Mouse (Mus musculus): ENCODE measurements around the gene Abtb2.
"Not testable (repeated sequence)": the region's sequence is repeated elsewhere in the genome, so short reads cannot be mapped to it uniquely, and the experiment has no call there.

Gene Abtb2

GRCm38 (mm10) chr2:103565732-103566422, at the start of gene Abtb2:
Gene Abtb2, plus strand, starts transcription at chr2:103566310.
- DNase-seq (ENCODE audit: low read depth, low spot score): peak; percentile 86

GRCm38 (mm10) chr2:103516472-103516871, 49.6 kb upstream of the Abtb2 start:
- no peak for DNase-seq (ENCODE audit: low read depth, low spot score)

GRCm38 (mm10) chr2:103525596-103525995, 40.5 kb upstream of the Abtb2 start:
- DNase-seq (ENCODE audit: low read depth, low spot score): no peak

- DNase-seq (ENCODE audit: low read depth, low spot score): peak; percentile 49
Measured at GRCm38 (mm10) chr2:103547132-103547531, 19.0 kb upstream of the Abtb2 start.

- DNase-seq (ENCODE audit: low read depth, low spot score): not testable (repeated sequence)
Measured at GRCm38 (mm10) chr2:103550301-103550700, 15.8 kb upstream of the Abtb2 start.

- no peak for DNase-seq (ENCODE audit: low read depth, low spot score)
Measured at GRCm38 (mm10) chr2:103554041-103554440, 12.1 kb upstream of the Abtb2 start.

GRCm38 (mm10) chr2:103556125-103556877, 9.8 kb upstream of the Abtb2 start:
- DNase-seq (ENCODE audit: low read depth, low spot score): no peak

- no peak for DNase-seq (ENCODE audit: low read depth, low spot score)
Measured at GRCm38 (mm10) chr2:103560955-103561354, 5.2 kb upstream of the Abtb2 start.

- no peak for DNase-seq (ENCODE audit: low read depth, low spot score)
Measured at GRCm38 (mm10) chr2:103564427-103565023, 1.6 kb upstream of the Abtb2 start.

GRCm38 (mm10) chr2:103565171-103565591, 929 bp upstream of the Abtb2 start:
- no peak for DNase-seq (ENCODE audit: low read depth, low spot score)

GRCm38 (mm10) chr2:103566423-103566712, 258 bp downstream of the Abtb2 start:
- no peak for DNase-seq (ENCODE audit: low read depth, low spot score)

- DNase-seq (ENCODE audit: low read depth, low spot score): no peak
Measured at GRCm38 (mm10) chr2:103566713-103567521, 807 bp downstream of the Abtb2 start.

GRCm38 (mm10) chr2:103568161-103568560, 2.1 kb downstream of the Abtb2 start:
- DNase-seq (ENCODE audit: low read depth, low spot score): no peak

GRCm38 (mm10) chr2:103569716-103570115, 3.6 kb downstream of the Abtb2 start:
- no peak for DNase-seq (ENCODE audit: low read depth, low spot score)

GRCm38 (mm10) chr2:103572354-103572753, 6.2 kb downstream of the Abtb2 start:
- DNase-seq (ENCODE audit: low read depth, low spot score): no peak

GRCm38 (mm10) chr2:103576371-103576770, 10.3 kb downstream of the Abtb2 start:
- DNase-seq (ENCODE audit: low read depth, low spot score): no peak

GRCm38 (mm10) chr2:103577752-103578662, 11.9 kb downstream of the Abtb2 start:
- peak; percentile 83 for DNase-seq (ENCODE audit: low read depth, low spot score)

- DNase-seq (ENCODE audit: low read depth, low spot score): no peak
Measured at GRCm38 (mm10) chr2:103578663-103579213, 12.6 kb downstream of the Abtb2 start.

GRCm38 (mm10) chr2:103580756-103581155, 14.6 kb downstream of the Abtb2 start:
- no peak for DNase-seq (ENCODE audit: low read depth, low spot score)

GRCm38 (mm10) chr2:103581369-103581897, 15.3 kb downstream of the Abtb2 start:
- no peak for DNase-seq (ENCODE audit: low read depth, low spot score)

Data from skeletal muscle tissue, adult 2 months (tissue).